13 mouse cellular contexts compared by ENCODE assay signal in genomic region chr2:22689969-22690368, GRCm38 (mm10).
DNase-seq lines count a peak whose midpoint lies in the region; ATAC-seq and TF ChIP-seq lines count a peak whose summit lies in the region.
"Had no signal": no experiment of that assay in that cellular context is flagged by ENCODE, and none has a peak within 500 bp of the region (broad histone marks: within the 10 kb centered on the region; RNA-seq: fewer than 3 reads in every experiment).

No protein-coding gene starts in this region.

- 81% methylated on average over 7 of the region's 7 CpGs for WGBS in heart, adult 2 months
- 82% methylated on average over 7 of the region's 7 CpGs for WGBS in midbrain, postnatal 0 days
- 79% methylated on average over 7 of the region's 7 CpGs for WGBS in midbrain, embryonic 14.5 days
- 82% methylated on average over 7 of the region's 7 CpGs for WGBS in stomach, postnatal 0 days

- no peak for DNase-seq in heart, adult 2 months
- DNase-seq in heart, postnatal 14 days, result no peak
- no peak for DNase-seq in midbrain, postnatal 0 days (ENCODE audit: low spot score)
- DNase-seq in midbrain, embryonic 14.5 days, result no peak
- peak; percentile 1 for DNase-seq in T-cell, adult 2 months (ENCODE audit: low spot score)
- DNase-seq in stomach, postnatal 0 days (ENCODE audit: low spot score), result no peak
- DNase-seq in embryo, embryonic 11 days, result no peak
- no peak for DNase-seq in layer of hippocampus, adult 9-11 months
- DNase-seq: kidney, adult 9 months had no signal

- TF ChIP-seq EP300 in heart, adult 2 months (IDR thresholded peaks at IDR 0.05; ENCODE audit: insufficient read depth, low read depth, low read length), result no peak
- no peak for TF ChIP-seq EP300 in stomach, postnatal 0 days (optimal IDR thresholded peaks at IDR 0.05)

- no peaks in the 10 kb centered on the region for H3K36me3 ChIP-seq in heart, adult 2 months (ENCODE audit: control insufficient read depth, insufficient read depth, low read length)
- no peaks in the 10 kb centered on the region for H3K36me3 ChIP-seq in midbrain, postnatal 0 days (ENCODE audit: insufficient read depth, low read length)
- peaks cover 41% of the 10 kb centered on the region for H3K36me3 ChIP-seq in midbrain, embryonic 14.5 days (ENCODE audit: control insufficient read depth, insufficient read depth, low read length)
- no peaks in the 10 kb centered on the region for H3K36me3 ChIP-seq in stomach, postnatal 0 days (ENCODE audit: control insufficient read depth, insufficient read depth, low read length)
- H3K36me3 ChIP-seq: embryonic facial prominence, embryonic 13.5 days had no signal

- H3K4me2 ChIP-seq in midbrain, postnatal 0 days (ENCODE audit: low read depth, low read length, poor library complexity, severe bottlenecking), result no peak overlapping the region
- H3K4me2 ChIP-seq in midbrain, embryonic 14.5 days (ENCODE audit: low read length), result no peak overlapping the region
- no peak overlapping the region for H3K4me2 ChIP-seq in stomach, postnatal 0 days (replicated peaks; ENCODE audit: low read depth)
- H3K4me2 ChIP-seq: embryonic facial prominence, embryonic 13.5 days had no signal

- no peaks in the 10 kb centered on the region for H3K9me3 ChIP-seq in midbrain, postnatal 0 days (ENCODE audit: low read length)
- no peaks in the 10 kb centered on the region for H3K9me3 ChIP-seq in midbrain, embryonic 14.5 days (ENCODE audit: control insufficient read depth, low read length)
- H3K9me3 ChIP-seq in stomach, postnatal 0 days (ENCODE audit: control insufficient read depth, low read length), result no peaks in the 10 kb centered on the region
- H3K9me3 ChIP-seq: embryonic facial prominence, embryonic 13.5 days; megakaryocyte, embryonic 14.5 days had no signal

- TF ChIP-seq CTCF in heart, adult 2 months (IDR thresholded peaks at IDR 0.05), result peak; percentile 49
- TF ChIP-seq CTCF in midbrain, postnatal 0 days (IDR thresholded peaks at IDR 0.05), result peak; percentile 43; the same call in 1 of the 2 replicates
- peak; percentile 48 for TF ChIP-seq CTCF in stomach, postnatal 0 days (IDR thresholded peaks at IDR 0.05; ENCODE audit: low read depth)

- H3K79me2 ChIP-seq in heart, adult 2 months (replicated peaks; ENCODE audit: control insufficient read depth, insufficient read depth, low read length), result no peaks in the 10 kb centered on the region

- no peak for TF ChIP-seq POLR2A in heart, adult 2 months (IDR thresholded peaks at IDR 0.05; ENCODE audit: insufficient read depth, low read depth, low read length)

- H3K27ac ChIP-seq in heart, adult 2 months, result no peak overlapping the region
- H3K27ac ChIP-seq in midbrain, postnatal 0 days (ENCODE audit: low read depth, low read length), result no peak overlapping the region
- H3K27ac ChIP-seq in midbrain, embryonic 14.5 days (replicated peaks; ENCODE audit: low read depth, low read length), result no peak overlapping the region
- no peak overlapping the region for H3K27ac ChIP-seq in stomach, postnatal 0 days (replicated peaks)
- H3K27ac ChIP-seq: embryonic facial prominence, embryonic 13.5 days had no signal

- no peaks in the 10 kb centered on the region for H3K27me3 ChIP-seq in heart, adult 2 months (ENCODE audit: control insufficient read depth, insufficient read depth, low read length)
- no peaks in the 10 kb centered on the region for H3K27me3 ChIP-seq in midbrain, postnatal 0 days (ENCODE audit: insufficient read depth, low read length)
- H3K27me3 ChIP-seq in midbrain, embryonic 14.5 days (ENCODE audit: control insufficient read depth, insufficient read depth, low read length), result no peaks in the 10 kb centered on the region
- H3K27me3 ChIP-seq in stomach, postnatal 0 days (ENCODE audit: control insufficient read depth, insufficient read depth, low read length), result no peaks in the 10 kb centered on the region
- H3K27me3 ChIP-seq: embryonic facial prominence, embryonic 13.5 days had no signal

- no peak overlapping the region for H3K4me3 ChIP-seq in heart, adult 2 months
- no peak overlapping the region for H3K4me3 ChIP-seq in midbrain, postnatal 0 days (ENCODE audit: low read depth, low read length)
- no peak overlapping the region for H3K4me3 ChIP-seq in midbrain, embryonic 14.5 days (replicated peaks; ENCODE audit: low read depth, low read length)
- H3K4me3 ChIP-seq in stomach, postnatal 0 days (ENCODE audit: low read depth, low read length), result no peak overlapping the region
- H3K4me3 ChIP-seq: embryonic facial prominence, embryonic 13.5 days; megakaryocyte, embryonic 14.5 days; myocyte had no signal

- intact Hi-C loops in heart, adult 2 months (cut with DNase I), result no loop called here
- intact Hi-C loops in heart, postnatal 14 days (cut with DNase I), result no loop called here

- no peaks in the 10 kb centered on the region for H3K4me1 ChIP-seq in heart, adult 2 months (ENCODE audit: control insufficient read depth, insufficient read depth, low read length)
- H3K4me1 ChIP-seq in midbrain, postnatal 0 days (ENCODE audit: insufficient read depth, low read length), result no peaks in the 10 kb centered on the region
- H3K4me1 ChIP-seq in midbrain, embryonic 14.5 days (ENCODE audit: control insufficient read depth, insufficient read depth, low read length), result no peaks in the 10 kb centered on the region
- no peaks in the 10 kb centered on the region for H3K4me1 ChIP-seq in stomach, postnatal 0 days (replicated peaks; ENCODE audit: control insufficient read depth, insufficient read depth)
- H3K4me1 ChIP-seq: embryonic facial prominence, embryonic 13.5 days; megakaryocyte, embryonic 14.5 days had no signal

- H3K9ac ChIP-seq in heart, adult 2 months (ENCODE audit: low read depth, low read length), result no peak overlapping the region
- H3K9ac ChIP-seq in midbrain, postnatal 0 days (replicated peaks; ENCODE audit: low read length, poor library complexity, severe bottlenecking), result no peak overlapping the region
- H3K9ac ChIP-seq in midbrain, embryonic 14.5 days (replicated peaks; ENCODE audit: low read length), result no peak overlapping the region
- no peak overlapping the region for H3K9ac ChIP-seq in stomach, postnatal 0 days (ENCODE audit: low read length)
- H3K9ac ChIP-seq: embryonic facial prominence, embryonic 13.5 days had no signal

- no peak for ATAC-seq in midbrain, postnatal 0 days (ENCODE audit: low FRiP score)
- ATAC-seq in midbrain, embryonic 14.5 days (ENCODE audit: low FRiP score, low TSS enrichment), result no peak
- no peak for ATAC-seq in stomach, postnatal 0 days (ENCODE audit: low FRiP score, low TSS enrichment)
- ATAC-seq: activated CD4-positive, CD25-positive, alpha-beta regulatory T cell, adult 4 months had no signal
